Mouse (Mus musculus) CH12.LX (cell line): ENCODE data around the gene Npnt.

ENCODE experiments used
- CHD2 ChIP-seq: IDR thresholded peaks from 2 replicates; pipeline ENCODE4 v1.6.1; 2011; ENCODE audit warnings: low read length, improper control_type of control experiment
- CTCF ChIP-seq, 2 experiments: IDR thresholded peaks in 1 of 2; conservative IDR thresholded peaks in 1 of 2; 2 replicates each; pipeline ENCODE4 v1.5.1; 2011 to 2012; ENCODE audit warnings: low read depth in 2 of 2, low read length in 2 of 2, improper control_type of control experiment in 1 of 2, inconsistent platforms in 1 of 2, mild to moderate bottlenecking in 1 of 2, moderate library complexity in 1 of 2
- ELF1 ChIP-seq: IDR thresholded peaks from 2 replicates; pipeline ENCODE4 v1.6.1; 2014; ENCODE audit warnings: low read depth, mild to moderate bottlenecking, inconsistent platforms, low read length, improper control_type of control experiment
- EP300 ChIP-seq: IDR thresholded peaks from 2 replicates; pipeline ENCODE4 v1.6.1; 2011; ENCODE audit warnings: low read length, improper control_type of control experiment
- IRF4 ChIP-seq: IDR thresholded peaks from 2 replicates; pipeline ENCODE4 v1.6.1; 2014; ENCODE audit warnings: low read depth, mild to moderate bottlenecking, inconsistent platforms, low read length, improper control_type of control experiment
- KAT2A ChIP-seq: IDR thresholded peaks from 2 replicates; pipeline ENCODE4 v1.6.1; 2012; ENCODE audit warnings: low read length, improper control_type of control experiment, inconsistent platforms; ENCODE audit not compliant: insufficient replicate concordance
- MAFK ChIP-seq: IDR thresholded peaks from 2 replicates; pipeline ENCODE4 v1.6.1; 2011; ENCODE audit warnings: low read length, improper control_type of control experiment; ENCODE audit not compliant: insufficient replicate concordance
- MAX ChIP-seq: IDR thresholded peaks from 2 replicates; pipeline ENCODE4 v1.6.1; 2011; ENCODE audit warnings: low read length, improper control_type of control experiment
- MXI1 ChIP-seq: IDR thresholded peaks from 2 replicates; pipeline ENCODE4 v1.6.1; 2011; ENCODE audit warnings: mild to moderate bottlenecking, low read depth, low read length, improper control_type of control experiment
- NELFE ChIP-seq: IDR thresholded peaks from 2 replicates; pipeline ENCODE4 v1.6.1; 2011; ENCODE audit warnings: low read depth, low read length, improper control_type of control experiment
- POLR2A ChIP-seq: IDR thresholded peaks from 2 replicates; pipeline ENCODE4 v1.6.1; 2011; ENCODE audit warnings: low read depth, mild to moderate bottlenecking, improper control_type of control experiment, low read length
- TCF12 ChIP-seq: IDR thresholded peaks from 2 replicates; pipeline ENCODE4 v1.6.1; 2014; ENCODE audit warnings: low read depth, mild to moderate bottlenecking, inconsistent platforms, low read length, improper control_type of control experiment
- UBTF ChIP-seq: IDR thresholded peaks from 2 replicates; pipeline ENCODE4 v1.6.1; 2012; ENCODE audit warnings: low read depth, mild to moderate bottlenecking, inconsistent platforms, low read length, improper control_type of control experiment, moderate library complexity
- ZKSCAN1 ChIP-seq: IDR thresholded peaks from 2 replicates; pipeline ENCODE4 v1.6.1; 2012; ENCODE audit warnings: low read depth, inconsistent platforms, low read length, improper control_type of control experiment, borderline replicate concordance

GRCm38 (mm10) chr3:132944193-132944592 lies 5.9 kb downstream of the Npnt start:
- TF ChIP-seq EP300: no peak
- TF ChIP-seq CTCF (conservative IDR thresholded peaks at IDR 0.05 in 1 of 2, IDR thresholded peaks at IDR 0.05 in 1 of 2; ENCODE audit: low read depth in 2 of 2, low read length in 2 of 2): no peak
- no peak for TF ChIP-seq TCF12
- TF ChIP-seq KAT2A: no peak
- TF ChIP-seq MXI1: no peak
- no peak for TF ChIP-seq MAFK
- TF ChIP-seq MAX: no peak
- TF ChIP-seq POLR2A: no peak
- no peak for TF ChIP-seq IRF4
- TF ChIP-seq ELF1: no peak
- TF ChIP-seq UBTF: no peak
- no peak for TF ChIP-seq NELFE
- no peak for TF ChIP-seq ZKSCAN1
- no peak for TF ChIP-seq CHD2
